Mouse (Mus musculus) neural tube, embryonic 10.5 days (tissue): ENCODE measurements at regions not wholly inside any gene's neighbourhood (a gene's known extent, or its start where the extent isn't known, plus 50 kb on each side); places are given as distances from the start of the nearest gene placed in this dataset.
"Not testable (repeated sequence)": the region's sequence is repeated elsewhere in the genome, so short reads cannot be mapped to it uniquely, and the experiment has no call there.

Source experiments
- DNase-seq: peaks from one replicate; pipeline ENCODE4 v3.0.0-alpha.2; 2017; ENCODE audit warnings: low spot score; ENCODE audit errors: extremely low spot score

DNA sequence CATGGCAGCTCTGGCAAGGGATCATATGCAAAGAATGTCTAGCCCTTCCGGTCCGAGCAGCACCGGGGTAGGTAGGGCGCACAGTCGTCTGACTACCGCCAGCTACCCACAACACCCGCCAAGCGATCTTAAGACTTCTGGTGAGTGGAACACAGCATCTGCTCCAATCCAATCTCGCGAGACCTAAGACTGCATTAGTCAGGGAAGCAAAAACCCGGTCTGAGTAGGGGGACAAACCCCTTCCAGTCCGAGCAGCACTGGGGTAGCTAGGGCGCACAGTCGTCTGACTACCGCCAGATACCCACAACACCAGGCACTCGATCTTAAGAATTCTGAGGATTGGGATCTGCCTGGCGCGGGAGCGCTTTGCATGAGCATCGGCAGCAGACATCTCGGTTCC is 57.1 kb downstream of the Nap1l2 start:
- not testable (repeated sequence) for DNase-seq

DNA sequence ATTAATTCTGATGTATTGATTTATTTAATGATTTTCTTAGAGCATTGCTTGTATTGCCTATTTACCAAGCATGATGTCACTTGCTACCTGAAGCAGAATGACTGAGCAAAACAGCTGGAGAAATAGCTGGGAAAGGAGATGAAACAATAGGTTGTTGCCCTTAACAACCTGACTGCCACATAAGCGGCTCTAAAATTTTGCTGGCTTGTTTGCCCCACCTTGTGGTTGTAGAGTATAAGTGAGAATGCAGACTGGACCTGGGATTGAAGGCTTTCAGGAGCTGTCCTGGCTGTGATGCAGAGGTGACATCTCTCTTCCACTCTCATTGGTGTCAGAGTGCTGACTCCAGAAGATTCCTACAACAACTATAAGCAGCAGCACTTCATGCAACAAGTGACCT is 77.3 kb downstream of the Nap1l2 start:
- DNase-seq: peak; percentile 13

DNA sequence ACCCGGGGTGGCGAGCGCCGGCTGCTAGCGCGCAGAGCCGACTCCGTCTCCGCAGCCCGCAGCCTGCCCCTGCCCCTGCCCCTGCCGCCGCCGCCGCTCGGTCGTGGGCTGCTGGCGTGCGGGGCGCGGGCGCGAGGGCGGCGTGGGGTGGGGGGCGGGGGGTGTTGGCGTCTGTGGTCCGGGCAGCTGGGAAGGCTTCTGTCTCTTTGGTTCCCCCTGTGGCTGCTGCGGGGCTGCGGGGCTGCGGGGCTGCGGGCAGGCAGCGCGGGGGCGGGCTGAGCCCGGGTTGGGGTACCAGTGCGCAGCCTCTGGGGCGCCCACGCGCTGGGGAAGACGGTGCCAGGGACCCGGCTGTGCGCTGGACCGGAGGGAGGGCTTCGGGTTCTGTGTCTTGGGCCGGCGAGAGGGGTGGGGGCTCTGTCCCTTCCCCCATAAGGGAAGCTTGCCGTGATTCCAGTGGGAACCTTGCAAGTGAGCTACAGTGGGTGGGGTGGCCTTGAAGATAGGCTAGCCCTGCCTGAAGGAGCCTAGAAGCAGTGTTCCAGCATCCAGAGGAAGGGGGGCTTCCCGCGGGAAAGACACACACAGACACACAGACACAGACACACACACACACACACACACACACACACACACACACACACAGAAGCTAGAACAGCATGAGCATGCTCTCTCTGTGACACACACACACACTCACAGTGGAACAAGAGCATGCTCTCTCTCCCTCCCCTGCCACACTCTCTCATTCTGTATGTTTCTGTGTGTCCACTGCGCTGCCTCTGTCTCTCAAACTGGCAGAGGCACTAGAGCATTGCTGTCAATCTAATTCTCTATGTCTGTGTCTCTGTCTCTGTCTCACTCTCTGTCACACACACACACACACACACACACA is 118.5 kb downstream of the Nap1l2 start:
- DNase-seq: not testable (repeated sequence)

DNA sequence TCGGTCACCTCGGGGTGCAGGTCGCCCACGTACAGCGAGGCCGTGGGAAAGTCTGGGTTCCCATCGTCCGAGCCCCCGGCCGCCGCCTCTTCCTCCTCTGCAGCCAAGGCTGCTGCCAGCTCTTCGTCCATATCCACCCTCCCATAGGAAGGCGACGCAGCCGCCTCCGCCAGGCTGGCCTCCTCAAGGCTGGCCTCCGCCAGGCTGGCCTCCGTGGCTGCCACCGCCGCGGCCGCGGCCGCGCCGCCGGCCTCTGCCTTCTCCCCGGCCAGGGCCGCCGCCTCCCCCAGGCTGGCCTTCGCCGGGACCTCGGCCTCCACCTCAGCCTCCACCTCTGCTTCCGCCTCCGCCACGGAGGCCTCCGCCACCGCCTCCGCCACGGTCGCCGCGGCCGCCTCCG is 119.3 kb downstream of the Nap1l2 start:
- DNase-seq: not testable (repeated sequence)

DNA sequence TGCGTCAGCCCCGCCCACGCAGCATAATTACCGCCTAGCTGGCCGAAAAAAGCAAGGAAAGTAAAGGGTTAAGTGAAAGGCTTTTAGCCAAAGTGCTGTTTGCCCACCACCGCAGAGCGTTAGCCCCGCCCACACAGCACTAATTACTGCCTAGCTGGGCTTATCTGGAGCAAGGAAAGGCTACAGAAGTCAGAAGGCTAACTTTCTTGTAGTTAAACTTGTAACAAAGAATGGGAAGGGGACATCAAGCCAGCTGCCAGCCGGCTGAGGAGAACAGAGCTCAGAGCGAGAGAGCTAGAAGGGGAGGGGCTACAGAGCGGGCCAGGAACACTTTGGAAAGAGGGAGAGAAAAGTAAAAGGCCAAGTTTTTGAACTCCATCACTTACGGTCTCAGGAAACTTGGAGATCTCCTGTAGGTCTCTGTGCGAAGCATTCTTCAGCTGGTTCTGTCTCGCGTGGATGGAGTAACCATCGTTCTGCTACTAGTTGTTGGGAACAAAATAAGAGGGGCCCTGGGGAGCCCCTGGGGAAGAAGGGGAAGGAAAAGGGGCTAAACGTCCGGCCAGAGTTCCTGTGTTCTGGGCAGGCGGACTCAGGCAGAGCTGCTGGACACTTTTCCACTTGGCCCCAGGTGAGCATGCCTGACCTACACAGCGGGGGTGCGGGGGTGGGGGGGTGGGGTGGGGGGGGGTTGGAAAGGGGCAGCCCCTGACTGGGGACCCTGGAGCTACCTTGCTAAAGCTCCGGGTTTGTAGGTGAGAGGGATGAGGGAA is 98.3 kb downstream of the 1700018G05Rik start:
- peak; percentile 63 for DNase-seq

DNA sequence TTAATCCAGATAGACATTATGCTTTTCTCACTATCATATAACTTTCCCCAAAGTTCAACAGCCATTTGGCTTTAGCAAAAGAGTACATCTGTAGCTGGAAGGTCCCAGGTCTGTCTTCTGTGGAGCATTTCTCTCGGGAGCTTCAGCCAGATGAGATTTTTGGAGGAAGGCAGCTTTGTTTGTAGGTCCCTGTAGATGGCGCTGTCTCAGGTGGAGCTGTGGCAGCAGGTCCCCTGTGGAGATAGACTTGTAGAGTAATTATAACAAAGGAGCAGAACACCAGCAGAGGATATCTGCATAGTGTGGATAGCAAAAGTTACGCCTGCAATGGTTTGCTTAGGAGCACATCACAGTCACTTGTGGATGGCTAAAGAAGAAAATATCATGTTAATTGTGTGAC is 97.3 kb downstream of the 1700018G05Rik start:
- DNase-seq: not testable (repeated sequence)

DNA sequence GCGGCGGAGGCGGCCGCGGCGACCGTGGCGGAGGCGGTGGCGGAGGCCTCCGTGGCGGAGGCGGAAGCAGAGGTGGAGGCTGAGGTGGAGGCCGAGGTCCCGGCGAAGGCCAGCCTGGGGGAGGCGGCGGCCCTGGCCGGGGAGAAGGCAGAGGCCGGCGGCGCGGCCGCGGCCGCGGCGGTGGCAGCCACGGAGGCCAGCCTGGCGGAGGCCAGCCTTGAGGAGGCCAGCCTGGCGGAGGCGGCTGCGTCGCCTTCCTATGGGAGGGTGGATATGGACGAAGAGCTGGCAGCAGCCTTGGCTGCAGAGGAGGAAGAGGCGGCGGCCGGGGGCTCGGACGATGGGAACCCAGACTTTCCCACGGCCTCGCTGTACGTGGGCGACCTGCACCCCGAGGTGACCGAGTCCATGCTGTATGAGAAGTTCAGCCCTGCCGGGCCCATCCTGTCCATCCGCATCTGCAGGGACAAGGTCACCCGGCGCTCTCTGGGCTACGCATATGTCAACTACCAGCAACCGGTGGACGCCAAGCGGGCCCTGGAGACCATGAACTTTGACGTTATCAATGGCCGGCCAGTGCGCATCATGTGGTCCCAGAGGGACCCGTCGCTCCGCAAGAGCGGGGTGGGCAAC is 85.4 kb downstream of the 1700018G05Rik start:
- DNase-seq: not testable (repeated sequence)

DNA sequence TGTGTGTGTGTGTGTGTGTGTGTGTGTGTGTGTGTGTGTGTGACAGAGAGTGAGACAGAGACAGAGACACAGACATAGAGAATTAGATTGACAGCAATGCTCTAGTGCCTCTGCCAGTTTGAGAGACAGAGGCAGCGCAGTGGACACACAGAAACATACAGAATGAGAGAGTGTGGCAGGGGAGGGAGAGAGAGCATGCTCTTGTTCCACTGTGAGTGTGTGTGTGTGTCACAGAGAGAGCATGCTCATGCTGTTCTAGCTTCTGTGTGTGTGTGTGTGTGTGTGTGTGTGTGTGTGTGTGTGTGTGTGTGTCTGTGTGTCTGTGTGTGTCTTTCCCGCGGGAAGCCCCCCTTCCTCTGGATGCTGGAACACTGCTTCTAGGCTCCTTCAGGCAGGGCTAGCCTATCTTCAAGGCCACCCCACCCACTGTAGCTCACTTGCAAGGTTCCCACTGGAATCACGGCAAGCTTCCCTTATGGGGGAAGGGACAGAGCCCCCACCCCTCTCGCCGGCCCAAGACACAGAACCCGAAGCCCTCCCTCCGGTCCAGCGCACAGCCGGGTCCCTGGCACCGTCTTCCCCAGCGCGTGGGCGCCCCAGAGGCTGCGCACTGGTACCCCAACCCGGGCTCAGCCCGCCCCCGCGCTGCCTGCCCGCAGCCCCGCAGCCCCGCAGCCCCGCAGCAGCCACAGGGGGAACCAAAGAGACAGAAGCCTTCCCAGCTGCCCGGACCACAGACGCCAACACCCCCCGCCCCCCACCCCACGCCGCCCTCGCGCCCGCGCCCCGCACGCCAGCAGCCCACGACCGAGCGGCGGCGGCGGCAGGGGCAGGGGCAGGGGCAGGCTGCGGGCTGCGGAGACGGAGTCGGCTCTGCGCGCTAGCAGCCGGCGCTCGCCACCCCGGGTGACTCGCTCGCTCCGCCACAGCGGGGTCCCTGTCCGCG is 84.4 kb downstream of the 1700018G05Rik start:
- DNase-seq: not testable (repeated sequence)

DNA sequence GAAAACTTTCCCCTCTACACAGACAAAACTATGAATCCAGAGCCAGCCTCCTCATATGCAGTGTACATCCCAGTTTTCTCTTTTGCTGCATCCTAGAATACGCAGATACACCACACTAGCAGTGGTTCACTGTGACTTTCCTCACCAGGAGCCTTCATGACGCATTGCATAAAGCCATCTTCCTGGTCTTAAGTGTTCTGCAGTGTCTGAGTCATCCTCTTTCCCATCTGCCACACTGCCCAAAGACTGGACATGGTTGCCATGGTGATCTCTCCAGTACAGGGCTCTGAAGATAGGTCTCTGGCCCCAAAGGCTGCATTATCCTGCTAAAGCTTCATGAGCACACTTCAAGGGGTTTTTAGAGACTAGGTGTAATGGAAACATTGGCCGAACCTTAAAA is 65.8 kb downstream of the 1700018G05Rik start:
- DNase-seq: not testable (repeated sequence)
